Mouse (Mus musculus) right cerebral cortex, adult 2 months (tissue): Measurements from ENCODE around the gene Ccdc51.
A peak's percentile ranks its signal among the peaks of the same experiment; 100 is the strongest.

ENCODE experiments used
- DNase-seq, 2 experiments: peaks; one replicate each; pipeline ENCODE4 v3.0.0; 2021 to 2022; ENCODE audit warnings: low spot score in 2 of 2

Ccdc51 gene

DNA sequence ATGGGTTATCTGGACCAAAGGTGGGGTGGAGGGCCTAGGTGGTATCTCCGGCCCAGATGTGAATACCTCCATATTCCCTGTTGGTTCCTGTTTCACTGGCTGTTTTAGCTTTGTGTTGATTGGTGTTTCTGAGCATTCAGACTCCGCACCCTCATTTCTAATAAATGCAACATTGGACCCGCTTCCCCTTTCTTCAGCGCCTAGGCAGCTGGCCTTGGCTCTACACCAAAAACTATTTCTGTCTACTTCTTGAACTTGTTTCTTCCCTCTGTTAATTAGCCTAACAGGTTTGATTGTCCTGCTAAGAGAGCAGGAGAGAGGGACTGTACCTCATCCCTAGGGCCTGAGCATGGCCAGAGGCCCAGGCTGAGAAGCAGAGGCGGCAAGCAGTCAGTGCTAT is 24.8 kb upstream of the Ccdc51 start:
- DNase-seq, result no peak

DNA sequence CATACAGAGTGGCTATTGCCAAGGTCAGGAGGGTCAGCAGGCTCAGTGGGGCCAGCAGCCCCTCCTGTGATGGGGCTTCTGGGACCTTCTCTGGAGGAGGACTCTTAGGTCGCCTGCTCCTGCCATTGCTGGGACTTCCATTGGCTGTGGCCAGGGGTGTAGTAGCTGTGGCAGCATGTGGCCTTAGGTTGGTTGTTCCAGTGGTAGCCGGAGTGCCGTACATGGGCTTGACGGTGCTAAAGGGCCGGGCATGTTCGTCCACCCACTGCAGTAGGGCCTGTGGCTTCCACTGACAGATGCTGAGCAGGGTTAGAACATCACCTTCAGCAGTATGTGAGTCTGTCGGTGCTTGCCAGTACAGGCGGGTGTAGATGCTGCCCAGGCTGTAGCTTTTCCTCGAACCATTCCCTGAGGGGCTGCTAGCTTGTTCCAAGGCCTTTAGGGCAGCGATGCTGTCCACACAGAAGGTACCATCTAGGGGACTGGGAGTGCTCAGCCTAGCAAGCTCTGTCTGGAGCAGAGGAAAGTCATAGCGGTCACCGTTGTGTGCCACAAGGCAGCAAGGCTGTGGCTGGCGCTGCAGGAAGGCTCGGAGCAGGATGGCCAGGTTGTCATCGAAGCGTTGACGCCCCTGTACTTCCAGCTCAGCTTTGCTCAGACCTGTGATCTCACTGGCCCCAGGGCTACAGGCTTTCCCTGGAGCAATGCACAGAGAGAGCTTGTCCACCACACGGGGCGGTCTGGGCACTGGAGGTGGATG is 24.1 kb upstream of the Ccdc51 start:
- DNase-seq, result no peak

DNA sequence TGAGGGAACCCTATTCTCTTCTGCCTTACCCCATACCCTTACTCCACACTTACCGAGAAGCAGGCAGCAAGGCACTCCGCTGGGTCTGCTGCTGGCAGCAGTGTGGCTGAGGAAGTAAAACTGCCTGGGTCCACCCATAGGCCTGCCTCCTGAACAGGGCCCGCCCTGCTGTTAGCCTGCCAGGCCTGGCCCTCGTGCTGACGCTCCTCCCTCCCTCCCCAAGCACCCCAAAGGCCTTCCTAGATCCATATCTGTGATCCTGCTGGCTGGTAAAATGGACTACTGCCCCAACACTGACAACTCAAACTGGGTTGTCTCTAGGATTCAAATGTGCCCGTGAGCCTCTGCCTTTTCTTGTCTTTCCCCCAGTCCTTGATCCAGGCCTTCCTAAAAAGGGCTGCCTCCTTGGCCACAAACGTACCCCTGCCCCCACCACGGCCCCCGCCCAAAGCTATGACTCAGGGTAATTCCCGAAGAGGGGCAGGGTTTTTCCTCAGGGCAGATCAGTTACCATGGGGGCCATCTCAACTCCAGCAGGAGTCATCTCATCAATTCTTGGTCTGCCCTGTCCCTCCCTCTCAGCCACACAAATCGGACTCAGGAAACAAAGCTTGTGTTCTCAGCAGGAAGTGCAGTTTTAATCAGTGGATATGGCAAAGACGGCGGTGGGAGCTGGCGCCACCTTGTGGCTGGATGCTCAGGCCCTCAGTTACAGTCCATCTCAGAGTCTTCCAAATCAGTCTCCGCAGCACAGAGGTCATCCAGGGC is 23.0 kb upstream of the Ccdc51 start, which contains the start of gene Trex1:
Gene Trex1, minus strand, starts transcription at position 599 of the 768 bp plus-strand sequence.
- DNase-seq, result peak; percentile 90 to 96

DNA sequence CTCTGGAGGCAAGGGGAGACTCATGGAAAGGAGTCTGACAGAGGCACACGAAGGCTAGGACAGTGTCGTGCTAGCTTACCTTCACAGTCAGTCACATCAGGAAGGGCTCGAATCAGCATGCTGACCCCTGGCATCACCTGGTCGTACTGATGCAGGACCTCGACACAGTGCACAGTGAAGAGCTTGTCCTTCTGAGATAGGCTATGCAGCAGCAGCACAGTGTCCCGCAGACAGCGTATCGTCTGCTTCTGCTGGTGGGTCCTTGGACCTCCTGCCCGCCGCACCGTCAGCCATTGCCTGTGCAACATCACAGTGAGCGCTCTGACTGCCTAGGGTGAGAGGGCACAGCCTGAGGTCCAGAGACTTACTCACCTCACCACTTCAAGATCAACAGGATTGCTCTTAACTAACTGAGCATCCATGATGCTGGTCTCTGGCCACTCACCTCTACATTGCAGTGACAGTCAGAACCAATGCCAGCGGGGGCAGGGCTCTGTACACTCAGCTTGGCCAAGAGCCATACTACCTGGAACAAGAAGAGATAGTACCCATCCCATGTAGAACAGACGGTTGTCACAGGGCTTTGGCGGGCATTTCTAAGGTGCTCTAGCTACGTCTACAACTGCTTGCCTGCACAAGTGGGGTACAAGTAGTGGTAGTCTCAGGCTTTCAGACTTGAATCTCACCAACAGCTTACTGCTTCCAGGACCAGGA is 22.0 kb upstream of the Ccdc51 start:
- DNase-seq, result no peak

DNA sequence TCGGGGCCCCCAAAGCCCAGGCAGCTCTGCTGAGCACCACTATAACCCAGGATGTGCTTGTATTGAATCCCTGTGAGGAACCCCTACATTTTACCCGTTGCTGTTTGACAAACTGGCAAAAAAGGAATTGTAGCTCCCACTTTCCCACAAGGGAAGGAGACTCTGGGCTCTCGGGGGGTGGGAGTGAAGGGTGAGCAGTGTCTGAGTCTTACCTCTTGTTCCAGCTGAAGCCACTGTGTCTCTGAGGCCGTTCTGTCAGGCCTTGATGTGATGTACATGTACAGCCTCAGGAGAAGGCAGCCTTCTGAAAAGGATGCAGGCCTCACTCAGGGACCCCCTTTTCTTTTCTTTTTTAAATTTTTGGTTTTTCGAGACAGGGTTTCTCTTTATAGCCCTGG is 21.4 kb upstream of the Ccdc51 start:
- DNase-seq, result no peak

DNA sequence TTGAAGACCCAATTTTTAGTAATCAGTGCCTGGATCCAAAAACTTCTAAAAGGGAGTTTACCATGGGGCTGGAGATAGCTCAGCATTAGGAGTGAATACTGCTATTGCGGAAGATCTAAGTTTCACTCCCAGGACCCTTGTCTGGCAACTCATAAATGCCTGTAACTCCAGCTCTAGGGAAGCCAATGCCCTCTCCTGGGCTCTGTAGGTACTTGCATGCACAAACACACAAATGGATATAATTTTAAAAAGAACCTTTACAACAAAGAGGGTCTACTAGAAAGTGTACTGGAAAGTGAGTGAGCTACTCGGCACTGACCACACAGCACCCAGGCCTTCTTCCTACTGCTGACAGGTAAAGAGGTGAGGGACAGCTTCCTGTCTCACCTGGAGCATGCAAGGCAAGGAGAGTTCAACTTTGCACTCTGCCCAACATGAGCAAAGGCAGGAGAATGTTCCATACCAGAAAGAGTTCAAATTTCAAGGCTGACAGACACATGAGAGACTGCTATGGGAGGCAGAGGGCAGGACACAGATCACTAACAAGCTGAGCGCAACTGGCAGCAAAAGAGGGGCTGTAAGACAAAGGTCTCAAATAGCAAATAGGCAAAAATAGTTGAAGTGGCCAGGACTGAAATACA is 14.1 kb upstream of the Ccdc51 start:
- DNase-seq, result no peak

DNA sequence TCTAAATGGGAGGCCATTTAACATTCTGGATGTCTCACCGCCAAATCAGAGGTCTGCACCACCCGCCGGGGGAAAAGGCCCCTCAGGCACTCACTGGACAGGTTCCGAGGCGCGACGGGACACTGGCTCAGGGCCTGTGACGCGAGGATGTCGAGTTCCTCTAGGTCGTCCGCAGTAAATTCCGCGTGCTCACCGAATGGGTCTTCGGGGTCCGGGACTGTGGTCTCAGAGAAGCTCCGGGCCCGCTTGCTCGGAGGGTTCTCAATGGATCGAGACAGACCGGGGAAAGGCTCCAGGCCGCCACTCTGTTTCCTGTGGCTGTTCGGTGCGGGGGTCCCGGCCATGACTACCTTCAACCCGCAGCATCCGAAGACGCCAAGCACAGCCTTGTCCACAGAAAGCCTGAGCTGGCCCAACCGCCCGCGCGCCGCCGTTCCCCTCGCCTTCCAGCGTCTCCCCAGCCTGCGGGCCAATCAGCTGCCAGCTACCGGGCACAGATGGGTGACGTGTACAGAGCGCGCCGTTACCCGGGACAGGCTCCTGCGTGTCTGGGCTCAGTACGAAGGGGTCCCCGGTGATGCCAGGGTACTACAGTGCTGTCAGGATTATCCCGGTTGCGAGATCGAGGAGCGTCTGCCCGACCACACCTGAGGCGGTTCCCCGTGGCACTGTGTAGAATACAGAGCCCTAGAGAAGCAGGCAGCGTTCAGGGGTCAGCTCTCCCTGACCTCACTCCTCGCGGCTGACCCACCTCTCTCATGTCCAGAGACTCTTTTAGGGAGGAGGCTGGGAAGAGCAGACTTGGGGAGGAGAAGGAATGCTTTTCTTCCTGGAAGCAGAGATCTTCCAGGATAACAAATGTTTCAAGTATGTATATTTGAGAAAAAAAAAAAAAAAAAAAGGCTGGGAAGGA is 8.4 kb upstream of the Ccdc51 start, which contains the start of gene Atrip:
Gene Atrip, minus strand, starts transcription at position 464 of the 913 bp plus-strand sequence.
- DNase-seq, result peak; percentile 96 to 98

DNA sequence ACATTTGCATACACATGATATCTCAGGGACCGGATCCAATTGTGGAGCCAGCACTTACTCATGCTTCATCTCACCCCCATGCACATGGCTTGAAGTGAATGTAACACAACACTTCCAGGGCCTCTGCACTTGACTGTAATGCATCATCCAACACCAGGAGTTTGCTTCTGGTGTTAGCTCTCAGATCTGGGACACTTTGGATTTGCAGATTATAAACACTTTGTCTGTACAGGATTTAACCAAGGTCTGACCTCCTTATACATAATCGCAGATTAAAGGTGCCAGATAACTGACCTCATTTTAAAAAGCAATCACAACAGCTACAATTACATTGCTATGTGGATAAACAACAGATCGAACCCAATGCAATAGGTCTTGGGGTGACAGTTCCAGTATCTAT is 1.8 kb upstream of the Ccdc51 start:
- no peak for DNase-seq

DNA sequence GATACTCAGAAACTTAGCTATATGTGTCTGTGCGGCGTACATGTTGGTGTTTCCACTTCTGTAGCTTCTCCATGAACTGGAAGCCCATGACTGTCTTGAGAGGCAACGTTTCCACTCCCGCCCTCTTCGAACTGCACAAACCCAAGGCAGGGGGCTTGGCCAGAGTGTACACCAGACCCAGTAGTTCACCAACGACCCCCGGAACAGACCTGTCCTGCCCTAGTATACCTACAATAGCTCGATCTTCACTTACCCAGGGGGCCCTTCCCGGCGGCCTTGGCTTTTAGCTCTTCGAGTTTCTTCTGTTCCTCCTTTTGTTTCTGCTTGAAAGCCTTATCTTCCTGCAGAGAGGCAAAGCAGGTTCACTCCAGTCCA is 557 bp upstream of the Ccdc51 start:
- DNase-seq, result no peak

DNA sequence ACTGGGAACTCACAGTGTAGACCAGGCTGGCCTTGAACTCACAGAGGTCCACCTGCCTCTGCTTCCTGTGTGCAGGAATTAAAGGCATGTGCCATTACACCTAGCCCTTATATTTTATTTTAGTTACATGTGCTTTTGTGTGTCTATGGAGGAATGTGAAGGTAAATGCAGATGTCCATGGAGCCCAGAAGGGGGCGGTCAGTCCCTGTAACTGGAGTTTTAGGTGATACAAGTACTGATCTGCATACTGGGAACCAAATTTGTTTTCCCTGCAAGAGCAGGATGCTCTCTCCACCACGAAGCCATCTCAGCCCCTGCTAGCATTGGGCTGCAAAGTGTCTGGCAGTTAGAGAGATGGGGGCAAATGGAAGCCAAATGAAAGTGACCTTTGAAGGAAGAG is 2.6 kb downstream of the Ccdc51 start:
- DNase-seq, result no peak

DNA sequence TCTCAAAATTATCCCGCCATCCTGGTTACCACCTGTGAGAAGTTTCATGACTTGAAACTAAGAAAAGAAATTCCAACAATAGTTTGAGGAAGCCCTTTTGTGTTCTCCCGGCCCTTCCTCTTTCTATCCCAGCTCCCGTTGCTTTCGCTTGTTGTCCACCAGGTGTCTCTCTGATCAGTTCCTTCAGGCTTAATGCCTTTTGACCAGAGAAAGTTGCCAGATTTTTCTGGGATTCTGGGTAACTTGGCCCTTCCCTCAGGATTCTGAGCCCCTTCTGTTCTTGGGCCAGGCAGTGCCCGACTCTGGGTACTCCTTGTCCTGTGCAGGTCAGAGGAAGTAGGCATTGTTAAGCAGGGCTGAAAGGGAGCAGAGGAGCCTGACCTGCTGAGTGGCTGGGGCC is 5.7 kb downstream of the Ccdc51 start:
- DNase-seq, result peak in 1 of 2 experiments; percentile 53

DNA sequence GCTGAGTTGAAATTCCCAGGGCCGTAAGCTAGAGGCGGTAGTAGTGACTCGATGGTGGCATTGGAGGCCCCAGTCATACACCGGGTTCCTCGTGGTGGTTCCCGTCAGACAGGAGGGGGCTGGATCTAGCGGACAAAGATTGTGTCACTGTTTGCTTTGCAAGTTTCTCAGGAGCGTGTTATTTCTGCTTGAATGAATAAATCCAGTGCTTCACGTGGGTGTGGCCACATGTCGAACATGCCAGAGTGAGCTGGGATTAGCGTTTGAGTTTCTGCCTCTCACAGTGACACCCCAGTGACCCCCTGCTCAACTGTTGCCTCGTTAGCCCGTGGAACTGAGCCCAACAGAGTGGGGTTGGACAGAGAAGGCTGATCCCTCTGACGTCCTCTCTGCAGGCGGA is 8.2 kb downstream of the Ccdc51 start:
- DNase-seq, result peak in 1 of 2 experiments; percentile 39

DNA sequence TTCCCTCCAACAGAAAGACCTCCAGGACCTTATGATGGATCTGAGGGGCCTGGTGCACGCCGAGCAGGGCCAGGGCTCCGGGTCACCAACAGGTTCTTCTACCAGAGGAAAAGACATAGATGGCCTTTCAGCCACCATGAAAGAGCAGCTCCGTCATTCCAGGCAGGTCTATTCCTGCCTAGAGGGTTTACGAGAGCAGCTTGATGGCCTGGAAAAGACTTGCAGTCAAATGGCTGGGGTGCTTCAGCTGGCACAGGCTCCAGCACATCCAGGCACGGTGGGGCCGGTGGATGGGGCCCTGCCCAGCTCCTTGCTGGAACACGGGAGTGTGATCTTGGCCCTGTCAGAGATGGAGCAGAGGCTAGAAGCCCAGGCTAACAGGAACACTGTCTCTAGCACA is 9.5 kb downstream of the Ccdc51 start:
- DNase-seq, result no peak

DNA sequence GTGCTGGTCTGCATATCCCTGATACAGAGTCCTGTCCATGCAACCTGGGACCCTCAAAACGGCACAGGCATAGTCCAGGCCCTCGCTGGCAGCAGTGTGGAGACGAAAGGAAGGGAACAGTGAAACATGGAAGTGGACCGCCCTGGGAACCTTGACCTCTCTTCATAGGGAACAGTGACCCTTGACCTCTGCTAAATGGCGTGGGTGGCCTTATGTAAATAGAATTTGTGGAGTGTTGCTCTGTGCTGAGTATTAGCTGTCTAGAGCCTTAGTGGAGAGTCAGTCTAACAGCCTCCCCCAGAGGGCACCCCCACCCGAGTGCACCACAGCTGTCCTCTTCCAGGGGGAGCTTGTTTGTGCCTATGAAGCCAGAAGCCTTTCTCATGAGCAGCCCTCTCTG is 10.5 kb downstream of the Ccdc51 start:
- no peak for DNase-seq

DNA sequence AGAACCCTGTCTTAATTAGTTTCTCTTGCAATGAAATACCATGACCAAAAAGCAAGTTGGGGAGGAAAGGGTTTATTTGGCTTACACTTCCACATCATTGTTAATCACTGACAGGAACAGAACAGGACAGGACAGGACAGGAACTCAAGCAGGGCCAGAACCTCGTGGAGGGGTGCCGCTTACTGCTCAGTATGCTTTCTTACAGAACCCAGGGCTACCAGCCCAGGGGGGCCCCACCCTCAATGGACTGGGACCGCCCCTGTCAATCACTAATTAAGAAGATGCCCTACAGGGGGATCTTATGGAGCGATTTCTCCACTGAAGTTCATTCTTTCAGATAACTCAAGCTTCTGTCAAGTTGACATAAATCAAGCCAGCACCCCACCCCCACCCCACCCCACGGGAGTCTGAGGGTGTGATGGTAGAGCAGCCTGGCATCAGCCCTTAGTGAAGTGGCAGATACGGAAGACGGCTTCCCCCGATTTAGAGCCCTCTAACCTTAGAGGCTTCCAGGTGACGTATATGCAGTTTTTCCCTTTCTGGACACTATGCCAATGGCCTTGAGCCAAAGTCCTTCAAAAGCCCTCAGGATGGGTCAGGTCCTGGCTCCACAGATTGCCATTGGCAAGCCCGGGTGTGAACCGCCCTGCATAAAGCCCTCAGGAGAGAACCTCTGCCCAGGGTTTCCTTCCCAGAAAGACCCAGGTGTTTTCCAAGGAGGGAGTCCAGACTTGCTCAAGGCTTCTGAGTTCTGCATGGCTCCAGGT is 11.7 kb downstream of the Ccdc51 start:
- no peak for DNase-seq

DNA sequence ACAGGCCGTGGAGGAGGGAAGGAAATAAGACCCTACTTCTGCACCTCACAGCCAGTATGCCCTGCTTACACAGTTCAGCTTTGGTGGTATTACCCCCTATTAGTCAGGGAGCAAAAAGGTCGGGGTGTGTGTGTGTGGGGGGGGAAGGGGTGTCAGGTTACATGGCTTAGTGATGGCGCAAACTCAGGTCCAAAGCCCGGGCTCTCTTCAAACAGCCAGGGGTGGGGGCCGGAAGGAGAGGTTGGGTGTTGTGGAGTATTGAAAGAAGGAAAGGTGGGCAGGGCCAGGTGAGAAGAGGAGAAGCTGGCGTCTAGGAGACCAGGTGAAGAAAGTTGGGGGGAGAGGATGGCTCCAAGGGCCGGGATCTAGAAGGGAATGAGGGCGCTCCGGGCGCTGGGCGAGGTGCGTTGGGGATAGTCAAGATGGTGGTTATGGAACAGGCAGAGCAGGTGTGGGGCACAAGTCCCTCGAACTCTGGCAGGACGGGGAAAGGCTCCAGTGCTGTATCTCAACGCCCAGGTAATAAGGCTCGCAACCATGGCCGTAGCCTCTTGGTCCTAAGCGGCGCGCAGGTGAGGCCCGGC is 12.4 kb downstream of the Ccdc51 start:
- no peak for DNase-seq

DNA sequence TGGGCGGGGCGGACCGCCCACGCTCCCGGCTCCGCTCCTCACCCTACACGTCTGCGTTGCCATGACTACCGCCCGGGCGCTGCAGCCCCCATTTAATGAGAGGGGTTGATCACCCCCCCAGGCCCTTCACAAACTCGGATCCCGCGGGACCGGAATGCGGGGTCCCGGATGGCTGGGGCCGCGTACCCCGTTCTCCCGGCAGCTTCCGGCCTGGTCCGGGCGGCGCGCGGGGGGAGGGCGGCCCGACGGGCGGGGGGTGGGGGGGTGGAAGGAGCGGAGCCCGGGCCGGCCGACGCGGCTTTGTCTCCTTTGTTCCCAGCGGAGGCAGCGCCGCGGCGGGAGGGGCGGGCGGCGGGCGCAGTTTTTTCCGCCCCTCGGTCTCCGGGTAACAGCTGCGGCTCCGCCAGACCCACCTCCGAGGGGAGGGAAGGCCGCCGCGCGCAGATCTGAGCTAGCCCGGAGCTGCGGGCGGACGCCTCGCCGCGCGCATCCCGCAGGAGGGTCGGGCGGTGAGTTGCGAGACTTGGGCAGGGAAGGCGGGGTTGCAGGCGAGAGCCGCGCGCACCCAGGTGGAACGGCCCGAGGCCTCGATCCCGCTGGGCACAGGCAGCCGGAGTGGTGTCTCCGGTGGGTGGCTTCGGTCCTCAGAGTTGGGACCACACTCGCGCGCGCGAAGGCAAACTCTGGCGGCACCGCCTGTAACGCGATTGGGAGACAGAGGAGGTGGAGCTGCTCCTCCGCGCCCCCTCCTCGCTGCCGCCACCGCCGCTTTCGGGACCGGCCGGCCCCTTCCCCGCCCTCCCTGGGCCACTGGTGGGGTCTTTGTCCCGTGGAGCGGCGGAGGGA is 13.1 kb downstream of the Ccdc51 start, which contains the start of gene Plxnb1:
Gene Plxnb1, plus strand, starts transcription at position 253 of the 846 bp plus-strand sequence.
- peak; percentile 60 to 71 for DNase-seq

DNA sequence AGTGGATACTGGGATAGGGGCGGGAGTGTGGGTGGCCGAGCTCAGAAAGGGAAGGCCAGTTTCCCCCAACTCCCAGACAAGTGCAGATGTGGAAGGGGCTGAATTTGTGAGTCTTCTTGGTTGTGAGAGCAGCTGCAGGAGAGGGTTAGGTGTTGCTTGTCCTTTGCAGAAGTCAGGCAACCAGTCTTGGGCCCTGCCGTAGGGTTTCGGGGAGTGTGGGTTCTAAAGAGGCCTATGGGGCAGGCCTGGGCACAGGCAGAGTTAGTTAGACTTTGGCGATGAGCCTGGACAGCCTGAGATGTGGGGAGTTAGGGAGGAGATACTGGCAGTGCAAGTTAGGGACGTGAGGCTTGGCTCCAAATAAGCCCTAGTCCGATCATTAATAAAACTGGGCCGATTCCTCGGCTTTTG is 14.0 kb downstream of the Ccdc51 start:
- DNase-seq, result no peak

DNA sequence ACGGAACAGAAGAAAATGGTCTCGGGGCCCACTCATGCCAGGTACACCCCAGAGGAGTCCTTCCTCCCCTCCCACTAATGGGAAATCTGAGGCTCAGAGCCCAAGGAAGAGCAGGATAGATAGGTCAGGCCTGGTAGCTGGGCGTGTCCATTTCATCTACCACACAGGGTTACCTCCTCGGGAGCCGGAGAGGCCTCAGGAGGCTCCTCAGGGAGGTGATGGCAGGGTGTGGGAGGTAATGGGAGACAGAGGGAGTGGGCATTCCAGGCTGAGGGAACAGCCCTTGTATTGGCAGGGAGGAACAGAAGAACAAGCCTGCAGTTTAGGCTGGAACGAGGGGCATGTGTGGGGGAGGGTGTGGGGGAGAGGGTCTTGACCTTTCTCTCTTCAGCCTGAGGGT is 14.6 kb downstream of the Ccdc51 start:
- DNase-seq, result no peak
